Mouse (Mus musculus): ENCODE data around the gene 5330417C22Rik.
"Not testable (repeated sequence)": the region's sequence is repeated elsewhere in the genome, so short reads cannot be mapped to it uniquely, and the experiment has no call there.

Gene 5330417C22Rik

DNA sequence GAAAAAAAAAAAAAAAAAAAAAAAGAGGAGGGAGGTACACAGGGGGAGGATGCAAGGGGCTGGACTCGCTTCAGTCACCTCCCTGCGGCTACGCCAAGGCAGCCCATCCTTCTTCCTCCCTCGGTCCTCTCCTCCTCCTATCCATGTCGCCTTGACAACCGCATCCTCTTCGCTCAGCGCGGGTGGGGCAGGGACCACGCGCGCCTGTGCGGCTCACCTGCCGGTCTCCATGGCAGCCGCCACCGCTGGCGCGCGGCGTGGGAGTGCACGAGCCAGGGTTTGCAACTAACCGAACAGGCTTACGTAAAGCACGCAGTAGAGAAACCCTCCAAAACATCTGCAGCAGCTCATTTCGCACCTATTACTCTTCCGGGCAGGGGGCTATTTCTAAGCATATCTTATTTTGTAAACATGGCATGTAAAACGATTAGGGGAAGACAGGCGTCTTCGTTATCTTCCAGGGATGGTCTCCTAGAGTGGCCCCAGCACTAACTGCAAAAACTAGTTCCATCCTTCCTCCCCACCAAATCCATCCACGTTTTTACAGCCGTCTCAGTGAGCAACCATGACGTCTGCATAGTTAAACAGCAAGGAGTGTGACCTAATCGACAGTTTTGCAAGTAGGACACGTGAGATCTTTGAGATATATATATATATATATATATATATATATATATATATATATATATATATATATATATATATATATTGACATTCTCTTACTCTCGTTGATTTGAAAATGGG is at the start of gene 5330417C22Rik:
Gene 5330417C22Rik, minus strand, starts transcription at position 20 of the 744 bp plus-strand sequence.
- DNase-seq, result peak; percentile 91

DNA sequence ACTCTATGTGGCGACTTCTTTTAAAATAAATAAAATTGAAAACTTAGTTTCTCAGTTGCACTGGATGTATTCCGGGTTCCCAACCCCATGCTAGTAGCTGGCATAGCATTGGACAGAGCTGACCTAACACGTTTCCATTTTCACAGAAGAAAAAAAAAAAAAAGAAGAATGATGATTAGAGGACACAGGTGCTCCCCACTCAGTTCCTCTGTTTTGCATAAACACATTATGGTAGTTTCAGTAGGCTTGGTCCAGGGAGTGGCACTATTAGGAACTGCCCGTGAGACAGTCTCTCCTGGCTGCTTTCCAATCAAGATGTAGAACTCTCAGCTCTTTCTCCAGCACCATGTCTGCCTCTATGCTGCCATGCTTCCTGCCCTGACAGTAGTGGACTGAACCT is 48.2 kb upstream of the 5330417C22Rik start:
- DNase-seq, result peak; percentile 61

DNA sequence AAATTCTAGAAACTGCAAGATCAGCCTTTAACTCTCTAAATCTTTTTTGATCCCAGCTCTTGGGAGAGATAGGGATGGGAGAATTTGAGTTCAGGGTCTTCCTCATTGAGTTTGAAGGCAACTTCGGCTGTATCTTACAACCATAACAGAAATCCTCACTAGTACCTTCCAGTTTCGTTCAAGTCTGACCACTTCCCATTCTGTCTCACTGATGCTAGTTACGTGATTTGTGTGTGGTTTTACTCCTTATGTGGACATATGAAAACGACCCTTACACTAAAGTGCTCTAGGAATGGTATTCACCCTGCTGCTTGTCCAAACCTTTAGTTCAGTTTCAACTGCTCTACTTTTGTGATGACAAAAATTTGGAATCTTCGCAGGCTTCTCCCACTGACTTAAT is 37.7 kb upstream of the 5330417C22Rik start:
- DNase-seq, result no peak

DNA sequence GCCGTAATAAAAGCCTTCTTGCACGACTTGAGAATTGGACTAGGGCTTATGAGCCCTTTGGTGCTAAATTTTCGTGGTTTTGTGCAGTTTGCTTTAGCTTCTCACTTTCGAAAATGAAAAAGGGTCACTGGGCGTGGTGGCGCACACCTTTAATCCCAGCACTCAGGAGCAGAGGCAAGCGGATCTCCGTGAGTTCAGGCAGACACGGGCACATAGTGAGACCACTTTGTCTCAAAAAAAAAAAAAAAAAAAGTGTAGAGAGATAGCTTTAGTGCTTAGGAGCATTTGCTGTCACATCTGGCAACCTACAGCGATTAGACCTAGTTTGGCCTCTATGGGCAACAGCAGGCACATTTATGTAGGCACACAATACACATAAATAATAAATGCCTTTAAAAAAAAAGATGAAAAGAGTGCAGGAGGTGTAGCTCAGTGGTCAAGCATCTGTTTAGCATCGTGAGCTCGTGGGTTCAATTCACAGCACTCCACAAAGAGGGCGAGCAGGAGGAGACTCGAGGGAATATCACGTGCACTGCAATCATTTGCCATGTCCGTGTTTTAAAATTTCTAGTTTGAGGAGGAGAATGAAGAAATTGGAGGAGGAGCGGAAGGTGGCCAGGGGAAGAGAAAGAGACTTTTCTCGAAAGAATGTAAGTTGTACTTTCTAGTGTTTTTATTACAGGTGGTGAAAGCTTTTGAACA is 36.1 kb upstream of the 5330417C22Rik start:
- no peak for DNase-seq

DNA sequence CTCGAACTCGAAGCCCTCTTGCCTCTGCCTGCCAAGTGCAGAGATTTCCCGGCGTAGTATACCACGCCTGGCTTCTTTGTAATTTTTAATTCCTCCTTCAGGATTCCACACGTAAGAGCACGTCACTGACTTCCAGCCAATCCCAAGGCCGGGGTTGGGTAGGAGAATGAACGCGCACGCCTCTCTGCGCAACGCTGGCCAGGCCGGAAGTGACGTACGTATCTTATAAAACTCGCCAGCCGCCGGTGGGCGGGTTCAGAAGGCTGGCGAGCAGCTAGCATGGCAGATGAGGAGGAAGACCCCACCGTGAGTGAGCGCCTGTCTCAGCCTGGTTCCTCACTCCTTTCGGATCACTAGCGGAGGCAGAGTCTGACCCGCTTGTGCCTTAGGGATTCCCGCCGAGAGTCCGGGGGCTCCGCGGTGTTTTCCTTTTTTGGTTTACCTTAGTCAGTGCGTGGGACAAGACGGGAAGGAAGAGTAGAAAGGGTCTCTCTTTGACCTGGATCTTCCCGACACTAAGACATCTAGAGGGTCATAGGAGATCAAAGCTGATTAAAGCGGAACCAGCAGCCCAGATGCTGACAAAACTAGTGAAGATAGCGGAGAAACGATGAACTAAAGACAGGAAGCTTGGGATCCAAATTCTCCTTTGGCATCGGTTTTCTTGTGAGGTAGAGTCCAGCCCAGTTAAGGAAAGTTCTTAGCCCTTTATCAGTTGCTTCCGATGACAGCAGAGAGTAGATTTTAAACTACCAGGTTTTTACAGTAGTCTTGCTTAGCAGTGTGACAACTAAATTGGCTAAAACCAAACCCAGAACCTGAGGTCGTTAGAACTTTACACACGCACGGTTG is 35.3 kb upstream of the 5330417C22Rik start, which contains the start of gene Taf13:
Gene Taf13, plus strand, starts transcription at position 256 of the 852 bp plus-strand sequence.
- DNase-seq, result peak; percentile 100

DNA sequence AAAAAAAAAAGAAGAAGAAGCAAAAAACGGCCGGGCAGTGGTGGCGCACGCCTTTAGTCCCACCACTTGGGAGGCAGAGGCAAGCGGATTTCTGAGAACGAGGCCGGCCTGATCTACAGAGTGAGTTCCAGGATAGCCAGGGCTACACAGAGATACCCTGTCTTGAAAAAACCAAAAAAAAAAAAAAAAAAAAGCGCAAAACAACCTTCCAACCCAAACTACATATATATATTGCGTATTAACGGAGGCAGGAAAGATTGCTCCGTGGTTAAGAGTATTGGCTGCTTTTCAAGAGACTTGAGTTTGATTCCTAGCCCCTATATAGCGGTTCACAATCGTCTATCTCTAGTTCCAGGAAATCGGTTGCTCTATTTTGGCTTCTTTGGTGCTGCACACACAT is 34.5 kb upstream of the 5330417C22Rik start:
- no peak for DNase-seq

DNA sequence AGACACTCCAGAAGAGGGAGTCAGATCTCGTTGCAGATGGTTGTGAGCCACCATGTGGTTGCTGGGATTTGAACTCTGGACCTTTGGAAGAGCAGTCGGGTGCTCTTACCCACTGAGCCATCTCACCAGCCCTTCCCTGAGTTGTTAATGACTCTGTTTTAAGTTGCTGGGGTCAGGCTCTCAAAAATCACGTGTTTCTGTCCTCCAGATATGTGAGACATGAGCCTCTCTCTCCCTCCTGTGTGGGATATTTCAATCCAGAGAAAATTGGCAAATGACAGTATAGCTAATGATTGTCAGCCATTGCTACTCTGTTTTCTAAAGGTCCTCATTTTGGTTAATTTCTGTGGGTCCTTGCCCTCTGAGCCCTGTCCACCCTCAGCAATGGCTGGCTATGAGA is 33.3 kb upstream of the 5330417C22Rik start:
- DNase-seq, result not testable (repeated sequence)

DNA sequence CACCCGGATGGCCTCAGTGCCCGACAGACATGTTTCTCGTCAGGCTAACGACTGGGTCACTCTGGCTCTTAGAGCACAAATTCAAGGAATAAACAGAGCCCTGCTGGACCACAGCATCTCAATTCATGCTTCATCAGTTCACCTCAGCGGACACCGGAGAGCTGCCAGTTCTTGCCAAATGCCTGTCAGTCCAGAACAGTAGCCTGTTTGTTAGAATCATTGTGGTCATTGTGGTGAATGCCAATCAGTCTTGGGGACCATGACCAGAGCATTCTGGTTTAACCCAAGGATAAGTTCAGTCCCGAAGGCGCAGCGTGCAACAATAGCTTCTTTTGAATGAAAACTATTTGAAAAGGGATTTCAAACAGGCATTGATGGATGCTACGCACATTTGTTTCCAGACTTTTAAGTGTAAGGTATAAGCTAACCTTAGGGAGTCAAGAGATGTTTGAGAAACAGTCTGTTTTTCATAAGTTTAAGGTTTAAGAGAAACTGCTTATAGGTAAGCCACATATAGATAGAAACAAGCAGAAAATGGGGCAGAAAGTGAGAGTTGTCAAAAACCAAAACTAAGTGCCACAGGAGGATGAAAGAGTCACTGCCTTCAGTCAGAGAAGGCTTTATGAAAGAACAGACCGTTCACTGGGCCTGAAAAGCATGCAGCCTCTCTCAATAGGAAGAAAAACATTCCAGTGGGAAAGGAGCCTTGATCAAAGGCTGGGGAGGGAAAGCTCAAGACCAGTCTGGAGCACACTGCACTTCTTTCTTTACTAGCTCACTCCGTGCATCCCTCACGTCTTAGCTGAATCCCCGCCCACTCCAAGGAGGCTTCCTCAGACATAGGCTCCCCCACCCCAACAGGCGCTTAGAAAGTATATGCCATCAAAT is 31.9 kb upstream of the 5330417C22Rik start:
- no peak for DNase-seq

DNA sequence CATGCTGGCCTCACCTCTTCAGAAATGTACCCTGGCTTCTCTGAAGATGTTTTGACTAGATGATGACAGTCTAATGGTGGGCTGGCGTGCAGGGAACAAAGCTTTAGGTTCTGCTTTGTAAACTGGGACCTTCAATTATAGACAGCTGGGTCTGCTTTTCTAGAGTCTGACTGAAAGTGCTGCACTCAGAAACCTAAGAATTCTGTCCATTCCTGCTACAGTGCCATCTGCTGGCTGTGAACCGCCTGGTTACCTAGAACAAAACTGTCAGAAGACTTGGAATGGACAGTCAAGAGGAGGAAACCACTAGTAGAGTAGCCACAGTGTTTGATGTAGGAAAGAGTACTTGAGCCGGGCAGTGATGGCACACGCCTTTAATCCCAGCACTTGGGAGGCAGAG is 27.0 kb upstream of the 5330417C22Rik start:
- DNase-seq, result peak; percentile 96

DNA sequence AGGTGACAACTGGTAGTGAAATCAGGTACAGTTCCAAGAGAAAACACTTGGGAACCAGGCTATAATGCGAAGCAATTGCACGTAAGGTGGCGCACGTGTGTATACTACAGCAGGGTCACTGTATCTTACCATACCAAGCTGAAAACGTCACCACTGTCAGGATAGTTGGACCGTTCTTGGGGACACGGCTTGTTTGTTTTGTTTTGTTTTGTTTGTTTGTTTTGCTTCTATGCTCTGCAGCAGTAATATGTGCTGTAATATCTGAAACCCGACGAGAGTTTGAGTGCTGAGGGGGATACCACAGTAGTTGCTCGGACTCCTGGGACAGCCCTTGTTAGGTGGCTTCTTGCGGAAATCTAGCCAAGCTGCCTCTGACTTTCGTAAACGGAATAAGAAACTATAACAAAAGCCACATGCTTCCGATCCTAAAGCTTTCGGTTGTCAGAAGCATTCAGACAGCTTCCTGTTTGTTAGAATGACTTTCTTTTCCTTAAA is 26.5 kb upstream of the 5330417C22Rik start:
- DNase-seq, result peak; percentile 93

DNA sequence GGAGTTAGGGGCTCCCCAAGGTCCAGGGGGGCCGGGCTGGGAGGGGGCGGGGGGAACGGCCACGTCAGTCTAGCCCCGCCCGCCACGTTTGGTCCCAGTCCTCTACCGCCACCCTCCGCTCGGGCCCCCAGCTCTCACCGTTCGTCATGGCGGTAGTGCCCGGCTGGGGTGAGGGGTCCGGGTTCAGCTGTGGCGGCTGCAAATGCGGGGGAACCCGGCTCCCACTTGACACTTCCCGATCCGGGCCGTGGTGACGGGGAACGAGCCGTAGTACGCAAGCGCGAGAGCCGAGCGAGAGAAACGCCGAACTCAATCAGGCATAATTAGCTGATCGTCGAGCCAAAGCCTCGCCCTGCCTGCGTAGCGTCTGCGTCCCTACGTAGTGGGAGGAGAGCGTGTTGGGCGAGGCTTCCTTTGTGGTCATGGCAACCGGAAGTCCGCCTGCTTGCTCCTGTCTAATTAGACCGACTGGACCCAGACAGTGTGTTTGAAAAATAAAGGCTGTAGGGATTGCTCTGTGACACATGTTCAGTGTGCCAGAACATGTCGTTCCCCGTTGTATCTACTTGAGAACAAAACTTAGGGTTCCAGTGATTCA is 25.9 kb upstream of the 5330417C22Rik start, which contains the start of gene Tmem167b:
Gene Tmem167b, minus strand, starts transcription at position 334 of the 598 bp plus-strand sequence.
- DNase-seq, result peak; percentile 100

DNA sequence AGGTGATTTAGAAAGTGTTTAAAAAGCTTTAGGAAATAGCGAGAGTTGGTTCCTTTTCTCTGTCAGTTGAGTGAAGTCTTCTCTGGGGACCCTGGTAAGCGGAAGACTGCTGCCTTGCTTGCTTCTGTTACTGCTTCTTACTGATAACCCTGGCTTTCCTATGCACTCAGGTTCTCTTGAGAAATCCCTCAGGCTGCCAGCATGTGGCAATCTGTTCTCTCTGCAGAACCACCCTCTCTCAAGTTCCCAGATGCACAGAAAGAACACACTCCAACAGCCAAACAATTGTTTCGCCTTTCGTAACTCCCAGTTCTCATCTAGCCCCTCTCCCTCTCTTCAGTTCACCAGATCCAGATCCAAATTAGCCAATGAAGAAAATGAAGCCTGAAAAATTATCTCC is 21.6 kb upstream of the 5330417C22Rik start:
- DNase-seq, result no peak

DNA sequence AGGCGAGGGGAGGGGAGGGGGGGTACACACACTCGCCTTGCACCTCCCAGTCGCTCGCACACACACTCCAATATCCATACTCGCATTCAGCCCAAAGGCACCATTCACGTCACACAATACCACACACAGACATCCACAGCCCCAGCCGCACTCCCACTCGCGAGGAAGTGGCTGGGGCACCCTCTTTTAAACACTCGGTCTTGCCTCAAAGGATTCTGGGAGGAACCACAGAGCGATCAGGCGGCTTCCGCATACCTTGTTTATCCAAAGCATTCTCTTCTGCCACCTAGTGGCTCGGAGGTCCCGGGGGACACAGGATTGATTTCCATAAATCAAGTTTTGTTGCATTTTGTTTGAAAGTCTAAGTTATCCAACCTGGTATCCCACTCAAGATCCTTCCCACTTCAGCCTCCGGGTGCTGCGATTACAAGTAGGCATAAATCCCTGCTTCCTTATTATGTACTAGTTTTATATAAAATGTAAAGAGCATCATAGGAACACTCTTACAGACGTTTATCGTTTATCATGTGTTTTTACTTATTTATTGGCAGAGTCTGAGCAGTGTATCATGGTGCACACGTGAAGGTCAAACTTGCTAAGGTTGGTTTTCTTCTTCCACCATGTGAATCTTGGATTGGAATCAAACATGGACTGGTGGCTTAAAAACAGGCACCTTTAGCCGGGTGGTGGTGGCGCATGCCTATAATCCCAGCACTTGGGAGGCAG is 18.4 kb upstream of the 5330417C22Rik start:
- peak; percentile 99 for DNase-seq

DNA sequence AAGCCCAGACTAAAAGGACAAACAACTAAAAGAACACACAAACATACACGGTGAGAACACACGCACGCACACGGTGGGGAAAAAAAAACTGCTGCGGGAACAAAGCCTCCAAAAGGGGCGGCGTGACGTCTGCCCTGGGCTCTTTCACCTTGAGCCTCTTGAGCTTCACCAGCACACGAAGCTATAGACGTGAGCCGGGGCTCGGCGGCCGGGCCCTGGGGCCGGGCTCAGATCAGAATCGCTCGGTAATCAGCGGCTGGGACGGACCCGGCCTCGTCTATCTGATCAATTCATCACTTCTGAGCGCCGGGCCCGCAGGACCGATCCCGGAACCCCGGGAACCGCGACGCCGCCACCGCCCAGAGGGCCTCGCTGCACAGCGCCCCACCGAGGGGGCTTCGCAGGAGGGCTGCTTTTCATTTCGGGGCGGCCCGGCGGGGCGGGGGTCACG is 17.8 kb upstream of the 5330417C22Rik start:
- DNase-seq, result no peak

DNA sequence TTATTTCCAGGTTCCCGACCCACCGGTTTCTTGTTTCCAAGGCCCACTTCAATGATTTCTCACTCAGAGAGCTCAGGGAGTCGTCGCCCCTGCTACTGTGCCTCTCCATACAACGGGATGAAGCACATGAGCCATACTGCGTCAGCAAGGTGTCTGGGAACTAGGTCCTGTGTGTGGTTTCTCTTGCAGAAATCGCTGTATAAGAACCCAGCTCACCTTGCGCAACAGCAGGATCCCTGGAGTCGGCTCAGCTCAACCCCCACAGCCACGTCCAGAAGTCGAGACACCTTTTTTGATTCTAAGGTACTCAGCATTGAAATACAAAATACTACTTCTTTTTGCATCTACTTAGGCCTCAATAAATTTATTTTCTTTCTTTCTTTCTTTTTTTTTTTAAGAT is 6.0 kb upstream of the 5330417C22Rik start:
- DNase-seq, result peak; percentile 64

DNA sequence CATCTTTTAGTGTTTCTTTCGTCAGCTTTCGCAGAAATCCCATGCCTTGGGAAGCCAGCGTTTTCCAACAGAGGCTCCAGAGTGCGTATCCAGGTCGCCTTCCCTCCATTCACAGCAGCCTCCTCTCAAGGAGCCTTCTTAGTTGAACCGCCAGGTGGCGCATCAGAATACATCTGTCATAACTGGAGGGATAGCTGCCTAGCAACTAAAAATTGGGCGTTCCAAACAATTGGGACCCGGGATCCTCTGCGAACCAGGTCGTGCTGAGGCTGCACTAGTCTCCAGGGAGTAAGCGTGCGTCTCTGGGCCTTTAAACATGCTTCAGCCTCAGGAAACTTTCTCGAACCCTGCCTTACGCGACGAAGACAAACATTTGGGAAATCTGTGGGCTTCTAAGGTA is 967 bp upstream of the 5330417C22Rik start:
- peak; percentile 98 for DNase-seq

DNA sequence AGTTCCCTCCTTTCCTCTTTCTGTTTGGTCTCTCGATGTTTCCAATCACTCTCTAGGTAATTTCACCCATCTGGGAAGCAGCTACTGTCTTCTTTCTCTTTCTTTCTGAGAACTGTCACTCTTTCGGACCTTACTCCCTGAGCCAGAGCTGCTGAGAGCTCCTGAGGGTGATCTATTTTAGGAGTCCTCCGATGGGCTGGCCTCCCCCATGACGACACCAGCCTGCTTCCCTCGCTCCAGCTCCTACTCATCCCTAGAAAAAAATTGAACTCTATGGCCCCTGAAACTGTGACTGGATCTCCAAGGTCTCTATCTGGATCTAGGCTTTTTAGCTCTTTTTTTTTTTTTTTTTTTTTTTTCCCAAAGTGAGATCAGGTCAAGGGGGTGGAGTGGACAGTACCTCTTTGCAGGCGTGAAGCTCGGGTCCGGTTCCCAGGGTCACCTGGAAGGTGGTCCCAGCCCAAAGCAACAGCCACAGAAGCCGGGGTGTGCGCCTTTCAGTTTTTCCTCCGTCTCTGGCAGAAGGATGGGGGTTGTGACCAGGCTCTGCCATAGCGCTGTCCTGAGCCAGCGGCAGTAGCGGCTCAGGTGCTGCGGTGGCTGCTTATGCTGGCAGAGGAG is 330 bp downstream of the 5330417C22Rik start:
- DNase-seq, result peak; percentile 81

DNA sequence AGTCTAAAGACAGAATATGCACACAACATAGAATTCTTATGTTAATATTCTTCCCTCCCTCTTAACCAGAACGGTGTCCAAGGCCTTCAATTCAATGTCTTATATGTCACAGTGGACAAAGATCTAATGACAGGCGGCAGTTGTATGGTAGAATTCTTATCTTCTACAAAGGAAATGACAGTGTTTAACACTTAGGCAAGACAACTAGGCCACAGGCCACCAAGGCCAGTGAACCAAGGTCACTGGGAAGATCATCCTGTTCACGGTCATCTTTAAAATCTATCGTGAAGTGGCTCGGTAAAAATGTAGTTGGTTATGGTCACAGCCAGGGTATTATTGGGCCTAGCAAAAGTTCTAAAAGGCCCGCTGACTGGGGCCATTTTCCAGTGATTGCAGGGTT is 2.4 kb downstream of the 5330417C22Rik start, which contains the start of gene 1700013F07Rik:
Gene 1700013F07Rik, plus strand, starts transcription at position 200 of the 400 bp plus-strand sequence.
- peak; percentile 11 for DNase-seq

DNA sequence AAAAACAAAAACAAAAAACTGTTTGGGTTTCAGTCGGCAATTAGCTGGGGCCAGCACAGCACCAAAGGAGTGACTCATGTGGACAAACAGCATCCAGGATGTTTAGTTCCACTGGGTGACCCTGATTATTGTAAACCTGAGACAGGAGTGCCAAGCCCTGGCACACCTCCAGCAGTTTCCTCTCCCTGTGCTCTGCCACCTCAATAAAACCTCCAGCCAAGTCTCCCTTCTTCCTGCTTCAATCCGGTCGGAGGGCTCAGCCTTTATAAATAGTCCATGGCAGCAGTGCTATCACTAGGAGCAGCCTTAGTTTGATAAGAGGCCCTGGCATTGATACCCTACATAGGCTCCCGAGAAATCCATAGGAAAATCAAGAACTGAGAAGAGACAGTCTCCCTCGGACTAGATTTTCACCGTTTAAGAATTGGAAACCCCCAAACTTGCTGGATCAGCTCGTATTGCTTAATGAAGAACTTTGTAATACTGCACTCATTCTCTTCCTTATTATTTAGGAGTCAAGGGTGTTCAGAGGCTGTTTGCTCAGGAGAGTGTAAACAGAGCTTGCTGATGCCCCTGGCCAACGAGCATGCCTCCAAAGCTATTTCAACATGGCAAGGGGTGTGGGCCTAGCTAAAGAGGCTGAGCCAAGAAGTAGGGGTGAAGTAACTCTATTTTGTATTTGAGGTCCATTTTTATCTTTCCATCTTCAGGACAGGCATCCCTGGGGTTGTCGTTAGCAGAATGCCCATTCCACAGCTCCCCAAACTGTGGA is 3.0 kb downstream of the 5330417C22Rik start:
- peak; percentile 81 for DNase-seq
